Mouse (Mus musculus) kidney, adult 2 months (tissue): ENCODE results near the gene Slpi. TPM values are rescaled to one million over a fixed set of nuclear protein-coding genes. Genes with fewer than 3 reads are reported as not detected.

Experiments used
- DNase-seq: peaks from one replicate; pipeline ENCODE4 v3.0.0; 2021
- H3K27ac ChIP-seq: fragments of 200-500 bp; 2 replicates; pipeline ENCODE4 v1.5.1; 2012; ENCODE audit warnings: low read depth, low read length, control low read depth, inconsistent platforms; ENCODE audit not compliant: insufficient read depth
- H3K27me3 ChIP-seq: fragments of 200-500 bp; replicated peaks from 2 replicates; pipeline ENCODE4 v1.6.1; 2012; ENCODE audit warnings: mild to moderate bottlenecking, moderate library complexity, low read length, inconsistent platforms; ENCODE audit not compliant: control insufficient read depth, insufficient read depth
- H3K36me3 ChIP-seq: fragments of 200-500 bp; 2 replicates; pipeline ENCODE4 v1.6.1; 2012; ENCODE audit warnings: mild to moderate bottlenecking, moderate library complexity, low read length, inconsistent platforms; ENCODE audit not compliant: control insufficient read depth, insufficient read depth
- H3K4me1 ChIP-seq: fragments of 200-500 bp; 2 replicates; pipeline ENCODE4 v1.6.1; 2011; ENCODE audit warnings: low read length; ENCODE audit not compliant: control insufficient read depth, insufficient read depth
- H3K4me3 ChIP-seq: fragments of 200-500 bp; 2 replicates; pipeline ENCODE4 v1.5.1; 2011; ENCODE audit warnings: mild to moderate bottlenecking, low read depth, low read length, control low read depth; ENCODE audit not compliant: insufficient read depth
- CTCF ChIP-seq: fragments of 200-500 bp; conservative IDR thresholded peaks from 2 replicates; pipeline ENCODE4 v1.5.1; 2011; ENCODE audit warnings: low read depth, mild to moderate bottlenecking, control low read depth, low read length, moderate library complexity, mixed read lengths; ENCODE audit not compliant: insufficient read depth, insufficient read length
- POLR2A ChIP-seq: fragments of 200-500 bp; IDR thresholded peaks from one replicate; pipeline ENCODE4 v1.6.1; 2011; ENCODE audit warnings: low read depth, low read length, control low read depth
- WGBS: fragments of 180-500 bp; shearing (Covaris S2); methylation state at CpG from one replicate; pipeline ENCODE4 v1.1.7; 2018; 5-methylcytosine and 5-hydroxymethylcytosine counted together
- polyA plus RNA-seq: library from polyadenylated mRNA; depleted of rRNA; stranded (reverse); fragments of >200 nt; gene quantifications from 2 replicates; pipeline ENCODE4 v1.2.3, GENCODE M21; 2012

Gene Slpi
- polyA plus RNA-seq, 1 experiment = 4.6 TPM

DNA sequence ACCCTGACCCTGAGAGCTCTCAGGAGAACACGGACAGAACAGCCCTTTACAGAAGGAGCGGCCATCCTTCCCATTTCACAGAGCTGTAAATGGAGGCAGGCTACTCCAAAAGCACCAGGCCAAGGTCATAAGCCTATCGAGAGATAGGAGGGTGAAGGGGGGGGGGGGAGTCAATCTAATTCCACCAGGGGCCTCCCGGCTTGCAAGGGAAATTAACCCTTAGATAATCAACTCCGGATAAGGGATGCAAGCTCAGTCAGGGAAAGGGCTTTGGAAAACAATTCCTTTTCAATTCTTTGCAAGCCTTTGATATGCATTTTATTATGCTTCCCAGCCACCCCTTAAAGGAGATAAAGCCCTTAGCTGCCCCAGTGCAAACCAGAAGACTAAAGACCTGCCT lies 39.6 kb upstream of the Slpi start:
- no peak for DNase-seq
- TF ChIP-seq CTCF = no peak
- no peak for TF ChIP-seq POLR2A
- H3K4me3 ChIP-seq = no peak overlapping the region
- H3K27me3 ChIP-seq = no peaks in the 10 kb centered on the region
- peaks cover 32% of the 10 kb centered on the region for H3K4me1 ChIP-seq
- peak overlapping the region; percentile 13; the same call in 1 of the 2 replicates for H3K27ac ChIP-seq
- H3K36me3 ChIP-seq = peaks cover 24% of the 10 kb centered on the region
- 39% methylated on average over 5 of the region's 5 CpGs for WGBS

DNA sequence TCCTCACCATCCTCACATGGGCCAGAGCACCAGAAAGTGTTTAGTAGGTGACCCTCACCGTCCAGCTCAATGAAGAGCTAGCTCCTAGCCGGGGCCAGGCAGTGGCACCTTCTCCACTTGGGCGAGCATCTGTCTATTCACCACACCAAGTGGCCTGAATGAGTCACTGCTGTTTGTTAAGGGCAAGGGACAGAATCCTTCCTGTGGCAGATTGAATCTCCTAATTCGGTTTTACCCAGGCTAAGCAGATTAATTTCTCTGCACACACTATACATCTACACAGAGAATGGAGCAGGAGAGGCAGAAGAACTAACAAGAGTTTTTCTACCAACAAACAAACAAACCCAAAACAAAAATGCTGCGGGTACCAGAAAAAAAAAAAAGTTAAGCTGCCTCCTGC lies 38.1 kb upstream of the Slpi start:
- Histone ChIP-seq H3K27ac (no peak overlapping the region), H3K4me1 (peaks cover 31% of the 10 kb centered on the region), H3K27me3 (no peaks in the 10 kb centered on the region), H3K4me3 (no peak overlapping the region), H3K36me3 (peaks cover 24% of the 10 kb centered on the region)
- DNase-seq = no peak
- 47% methylated on average over 5 of the region's 5 CpGs for WGBS
- TF ChIP-seq CTCF (no peak), POLR2A (no peak)

DNA sequence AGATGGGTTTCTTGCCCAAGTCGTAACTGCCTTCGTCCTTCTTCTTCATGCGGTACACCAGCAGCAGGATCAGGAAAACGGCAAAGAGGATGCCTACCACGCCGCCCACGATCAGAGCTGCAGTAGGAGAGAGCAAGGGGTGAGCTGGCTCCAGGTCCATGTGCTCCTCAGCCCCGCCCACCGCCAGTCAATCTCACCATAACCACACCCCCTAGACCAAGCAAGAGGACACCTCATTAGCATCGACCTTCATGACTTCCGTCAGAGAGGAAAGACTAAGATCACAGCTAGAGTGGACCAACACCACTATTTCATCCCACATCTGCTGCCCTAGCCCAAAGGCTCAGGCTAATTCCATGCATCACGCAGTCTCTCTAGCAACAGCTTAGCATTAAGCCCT lies 37.2 kb upstream of the Slpi start:
- Histone ChIP-seq H3K27ac (no peak overlapping the region), H3K4me1 (peaks cover 35% of the 10 kb centered on the region), H3K4me3 (no peak overlapping the region), H3K36me3 (peaks cover 24% of the 10 kb centered on the region), H3K27me3 (no peaks in the 10 kb centered on the region)
- 37% methylated on average over 12 of the region's 12 CpGs for WGBS
- peak; percentile 73 for DNase-seq
- TF ChIP-seq POLR2A (no peak), CTCF (no peak)

DNA sequence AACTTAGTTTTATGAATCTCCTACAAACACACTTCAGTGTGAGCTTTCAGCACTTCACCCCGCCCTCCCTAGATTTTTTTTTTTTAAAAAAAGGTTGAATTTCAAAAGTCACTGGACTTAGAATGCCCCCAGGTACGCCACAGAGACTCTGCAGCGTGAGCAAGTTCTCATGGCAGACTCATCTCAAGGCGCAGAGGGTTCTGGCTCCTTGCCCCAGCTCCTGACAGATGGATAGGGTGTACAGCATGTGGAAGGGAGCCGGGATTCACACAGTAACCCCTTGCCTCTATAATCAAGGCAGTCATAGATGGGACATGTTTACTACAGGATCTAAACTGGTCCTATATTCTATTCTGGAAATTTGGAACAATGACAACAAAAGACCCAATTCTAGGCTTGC lies 36.5 kb upstream of the Slpi start:
- DNase-seq = peak; percentile 83
- Histone ChIP-seq H3K4me1 (peaks cover 32% of the 10 kb centered on the region), H3K4me3 (no peak overlapping the region), H3K27ac (no peak overlapping the region), H3K27me3 (no peaks in the 10 kb centered on the region), H3K36me3 (peaks cover 23% of the 10 kb centered on the region)
- TF ChIP-seq CTCF = no peak
- no peak for TF ChIP-seq POLR2A
- WGBS = 50% methylated on average over 5 of the region's 5 CpGs

DNA sequence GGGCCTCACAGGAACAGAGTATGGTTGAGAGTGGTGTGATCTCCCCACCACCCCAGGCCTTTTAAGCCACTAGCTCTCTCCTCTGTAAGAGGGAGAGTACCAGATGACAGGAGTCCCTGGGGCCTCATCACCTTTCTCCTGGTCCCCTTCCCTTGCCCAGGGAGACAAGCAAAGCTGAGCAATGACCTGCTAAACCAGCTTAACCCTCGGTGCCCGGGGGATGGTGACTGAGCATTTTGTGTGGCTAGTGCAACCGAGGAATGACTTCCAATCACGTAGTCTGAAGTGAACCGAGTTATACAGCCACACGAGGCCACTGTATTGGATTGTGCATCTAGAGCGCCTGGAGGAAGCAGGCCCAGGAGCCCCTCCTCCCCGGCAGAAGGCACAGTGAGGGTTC lies 35.5 kb upstream of the Slpi start:
- DNase-seq = no peak
- Histone ChIP-seq H3K27me3 (no peaks in the 10 kb centered on the region), H3K4me1 (peaks cover 32% of the 10 kb centered on the region), H3K4me3 (no peak overlapping the region), H3K36me3 (peaks cover 22% of the 10 kb centered on the region), H3K27ac (no peak overlapping the region)
- TF ChIP-seq POLR2A (no peak), CTCF (no peak)
- 89% methylated on average over 8 of the region's 8 CpGs for WGBS

DNA sequence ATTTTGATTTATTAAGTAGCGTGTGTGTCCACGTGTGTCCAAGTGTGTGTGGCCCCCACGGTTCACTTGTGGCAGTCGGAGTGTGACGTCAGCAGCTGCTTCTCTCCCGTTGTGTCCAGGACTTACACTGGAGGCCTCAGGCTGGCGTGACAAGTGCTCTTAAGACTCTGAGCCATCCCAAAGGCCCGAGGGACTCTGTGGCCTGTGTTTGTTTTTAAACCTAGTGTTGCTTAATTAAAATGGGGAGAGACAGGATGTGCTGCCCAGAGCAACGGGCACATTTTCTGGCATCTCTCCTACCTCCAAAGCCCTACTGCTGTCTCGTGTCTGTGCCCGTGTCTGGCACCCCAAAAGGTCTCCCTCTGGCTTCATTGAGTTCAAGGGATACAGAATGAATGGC lies 34.6 kb upstream of the Slpi start:
- peaks cover 30% of the 10 kb centered on the region for H3K4me1 ChIP-seq
- H3K36me3 ChIP-seq = peaks cover 17% of the 10 kb centered on the region
- H3K27me3 ChIP-seq = no peaks in the 10 kb centered on the region
- peak; percentile 40 for DNase-seq
- H3K4me3 ChIP-seq = no peak overlapping the region
- TF ChIP-seq CTCF (no peak), POLR2A (no peak)
- 49% methylated on average over 11 of the region's 11 CpGs for WGBS
- H3K27ac ChIP-seq = peak overlapping the region; percentile 46; the same call in 1 of the 2 replicates

DNA sequence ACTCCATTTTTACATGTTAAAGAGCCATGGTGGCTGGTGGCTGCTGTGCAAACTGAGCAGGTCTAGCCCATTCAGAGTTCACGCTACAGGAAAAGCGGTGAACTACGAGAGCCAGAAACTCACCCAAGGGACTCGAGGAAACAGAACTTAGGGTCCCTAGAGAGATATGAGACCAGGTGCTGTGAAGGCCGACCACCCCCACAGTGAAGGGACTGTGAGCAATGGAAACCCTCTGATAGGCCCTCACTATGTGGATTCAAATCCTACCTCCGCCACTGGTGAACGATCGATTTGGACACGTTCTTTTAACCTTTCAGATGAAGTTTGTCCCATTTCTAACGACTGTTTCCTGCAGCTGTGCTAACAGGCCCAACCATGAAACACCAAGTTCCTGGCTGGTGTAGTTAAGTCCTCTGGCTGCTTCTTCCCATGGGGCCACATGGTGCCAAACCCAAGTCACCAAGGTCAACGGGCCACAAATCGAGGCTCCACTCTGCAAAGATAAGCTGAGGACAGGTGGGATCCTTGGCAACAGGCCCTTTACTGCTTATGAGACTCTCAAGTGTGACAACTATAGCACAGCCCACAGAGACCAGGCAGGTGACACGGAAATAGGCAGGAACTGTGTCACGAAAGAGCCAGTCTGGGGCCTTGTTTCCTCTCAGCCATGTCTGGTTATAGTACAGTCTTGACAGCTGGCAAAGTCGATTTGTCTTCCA lies 33.9 kb upstream of the Slpi start:
- TF ChIP-seq CTCF (no peak), POLR2A (no peak)
- Histone ChIP-seq H3K4me3 (no peak overlapping the region), H3K4me1 (peaks cover 30% of the 10 kb centered on the region), H3K36me3 (peaks cover 16% of the 10 kb centered on the region), H3K27me3 (no peaks in the 10 kb centered on the region), H3K27ac (peak overlapping the region; percentile 77)
- 64% methylated on average over 15 of the region's 15 CpGs for WGBS
- DNase-seq = peak; percentile 38
